Mouse (Mus musculus) C2C12 (cell line): Measurements from ENCODE around the gene Pex14.

Experiments used
- CEBPB ChIP-seq: IDR thresholded peaks from one replicate; pipeline ENCODE4 v1.6.1; 2011; ENCODE audit warnings: low read depth, mild to moderate bottlenecking, control low read depth, moderate library complexity
- CTCF ChIP-seq: IDR thresholded peaks from one replicate; pipeline ENCODE4 v1.5.1; 2011; ENCODE audit not compliant: control insufficient read depth, insufficient read depth, insufficient read length
- MAX ChIP-seq: IDR thresholded peaks from one replicate; pipeline ENCODE4 v1.6.1; 2011; ENCODE audit warnings: mild to moderate bottlenecking, control low read depth
- MYOG ChIP-seq: IDR thresholded peaks from one replicate; pipeline ENCODE4 v1.6.1; 2011; ENCODE audit not compliant: control insufficient read depth, insufficient read length; ENCODE audit errors: extremely low read depth
- USF1 ChIP-seq: IDR thresholded peaks from one replicate; pipeline ENCODE4 v1.6.1; 2011; ENCODE audit warnings: low read depth, mild to moderate bottlenecking, control low read depth, moderate library complexity

GRCm38 (mm10) chr4:148930721-148931229 lies 168.9 kb downstream of the Pex14 start:
- TF ChIP-seq CTCF = no peak
- no peak for TF ChIP-seq MAX
- no peak for TF ChIP-seq USF1
- no peak for TF ChIP-seq MYOG
- TF ChIP-seq CEBPB = no peak
